In genomic region chr9:124053532-124053931, GRCm38 (mm10) we compare ENCODE assay signal across 22 mouse cellular contexts. TPM values are rescaled to one million over a fixed set of nuclear protein-coding genes. Genes with fewer than 3 reads are reported as not detected.
DNase-seq lines count a peak whose midpoint lies in the region; ATAC-seq and TF ChIP-seq lines count a peak whose summit lies in the region.
"Had no signal": no experiment of that assay in that cellular context is flagged by ENCODE, and none has a peak within 500 bp of the region (broad histone marks: within the 10 kb centered on the region; RNA-seq: fewer than 3 reads in every experiment).

No protein-coding gene starts in this region.

- no peak overlapping the region for H3K4me3 ChIP-seq in kidney, adult 2 months (ENCODE audit: insufficient read depth, low read depth, low read length)
- no peak overlapping the region for H3K4me3 ChIP-seq in lung, embryonic 16.5 days (ENCODE audit: low read length)
- H3K4me3 ChIP-seq: embryonic facial prominence, embryonic 13.5 days; heart, embryonic 10.5 days; limb, embryonic 12.5 days; midbrain, embryonic 13.5 days; neural tube, embryonic 13.5 days had no signal

- H3K9ac ChIP-seq in lung, embryonic 16.5 days (ENCODE audit: low read length): no peak overlapping the region
- H3K9ac ChIP-seq: embryonic facial prominence, embryonic 13.5 days; hindbrain, embryonic 14.5 days; limb, embryonic 12.5 days; midbrain, embryonic 13.5 days; neural tube, embryonic 13.5 days had no signal

- no peak for TF ChIP-seq CTCF in kidney, adult 2 months (conservative IDR thresholded peaks at IDR 0.05; ENCODE audit: insufficient read depth, insufficient read length, low read depth, low read length)

- ATAC-seq in lung, embryonic 16.5 days (ENCODE audit: low read depth): peak; percentile 56; the same call in 1 of the 2 replicates
- ATAC-seq: forebrain, embryonic 14.5 days; midbrain, embryonic 13.5 days had no signal

- no peak for TF ChIP-seq POLR2A in kidney, adult 2 months (IDR thresholded peaks at IDR 0.05; ENCODE audit: low read depth, low read length)

- no peaks in the 10 kb centered on the region for H3K36me3 ChIP-seq in kidney, adult 2 months (ENCODE audit: control insufficient read depth, insufficient read depth, low read length)
- no peaks in the 10 kb centered on the region for H3K36me3 ChIP-seq in lung, embryonic 16.5 days (ENCODE audit: control insufficient read depth, insufficient read depth, low read length)
- H3K36me3 ChIP-seq: embryonic facial prominence, embryonic 13.5 days; heart, embryonic 10.5 days; limb, embryonic 12.5 days; midbrain, embryonic 13.5 days; neural tube, embryonic 13.5 days had no signal

- H3K9me3 ChIP-seq in lung, embryonic 16.5 days (ENCODE audit: control insufficient read depth, low read length): no peaks in the 10 kb centered on the region
- H3K9me3 ChIP-seq: embryonic facial prominence, embryonic 13.5 days; heart, embryonic 10.5 days; limb, embryonic 12.5 days; midbrain, embryonic 13.5 days; neural tube, embryonic 13.5 days had no signal

- no peaks in the 10 kb centered on the region for H3K27me3 ChIP-seq in kidney, adult 2 months (replicated peaks; ENCODE audit: control insufficient read depth, insufficient read depth, low read length)
- no peaks in the 10 kb centered on the region for H3K27me3 ChIP-seq in lung, embryonic 16.5 days (ENCODE audit: control insufficient read depth, insufficient read depth, low read depth, low read length)
- H3K27me3 ChIP-seq: CH12.LX; embryonic facial prominence, embryonic 13.5 days; limb, embryonic 12.5 days; midbrain, embryonic 13.5 days; neural tube, embryonic 13.5 days had no signal

- H3K27ac ChIP-seq in kidney, adult 2 months (ENCODE audit: insufficient read depth, low read depth, low read length): no peak overlapping the region
- H3K27ac ChIP-seq in lung, embryonic 16.5 days (ENCODE audit: low read length): no peak overlapping the region
- H3K27ac ChIP-seq: embryonic facial prominence, embryonic 13.5 days; heart, embryonic 10.5 days; hindbrain, embryonic 14.5 days; limb, embryonic 12.5 days; midbrain, embryonic 13.5 days; neural tube, embryonic 13.5 days had no signal

- 52% methylated on average over 2 of the region's 2 CpGs for WGBS in kidney, adult 2 months
- WGBS in lung, embryonic 16.5 days: 25% methylated on average over 2 of the region's 2 CpGs

- no peak overlapping the region for H3K4me2 ChIP-seq in lung, embryonic 16.5 days (ENCODE audit: low read depth, low read length)
- H3K4me2 ChIP-seq: embryonic facial prominence, embryonic 13.5 days; hindbrain, embryonic 14.5 days; limb, embryonic 12.5 days; midbrain, embryonic 13.5 days; neural tube, embryonic 13.5 days had no signal

- peak; percentile 8 for DNase-seq in kidney, adult 2 months
- DNase-seq in kidney, adult 9 months: no peak
- no peak for DNase-seq in lung, postnatal 14 days
- DNase-seq in lung, postnatal 36 days: peak; percentile 22
- no peak for DNase-seq in cerebellum, adult 18-20 months
- DNase-seq in left cerebral cortex, adult 9 months (ENCODE audit: low spot score in 2 of 2): no peak
- DNase-seq: cerebellum, postnatal 10 days; gastrocnemius, postnatal 14 days; right cerebral cortex, adult 18-20 months; thymus, postnatal 25 days had no signal

- no peaks in the 10 kb centered on the region for H3K4me1 ChIP-seq in kidney, adult 2 months (ENCODE audit: control insufficient read depth, insufficient read depth, low read length)
- 0 out of 2 replicates have a peak, but pooled peaks cover 6% of the 10 kb centered on the region for H3K4me1 ChIP-seq in lung, embryonic 16.5 days (replicated peaks; ENCODE audit: control insufficient read depth, insufficient read depth, low read length)
- H3K4me1 ChIP-seq: embryonic facial prominence, embryonic 13.5 days; heart, embryonic 10.5 days; limb, embryonic 12.5 days; midbrain, embryonic 13.5 days; neural tube, embryonic 13.5 days had no signal

RNA-seq across cellular contexts. Expression of gene Ccr3, which starts 31.8 kb away (rescaled TPM):
- polyA plus RNA-seq in kidney, adult 2 months (2012; rRNA removed): 0.11 TPM in 1 of 2 replicates, not detected in the other
- polyA plus RNA-seq in lung, embryonic 16.5 days (2015; fragmentation: Nextera tagmentation; extraction: Ambion mirVana): 0.08 and 0.10 TPM in 2 replicates
- polyA plus RNA-seq: forebrain, embryonic 14.5 days; heart, postnatal 0 days; hindbrain, embryonic 14.5 days; intestine, embryonic 14.5 days; kidney, embryonic 14.5 days; limb, embryonic 12.5 days; midbrain, embryonic 13.5 days; neural tube, embryonic 13.5 days had no signal

RNA-seq across cellular contexts. Expression of gene Ccr2, which starts 48.2 kb away (rescaled TPM):
- polyA plus RNA-seq in kidney, adult 2 months (2012; rRNA removed): 1.4 and 2.1 TPM in 2 replicates
- 8.1 and 9.4 TPM in 2 replicates for polyA plus RNA-seq in lung, embryonic 16.5 days (2015; fragmentation: Nextera tagmentation; extraction: Ambion mirVana)

Comparison
In these comparisons a context has a peak if more than half of its experiments do, and no peak if none do; other contexts are left out.
1. DNase-seq: peak in kidney, adult 2 months (single experiment) and lung, postnatal 36 days (single experiment); none in kidney, adult 9 months (single experiment), lung, postnatal 14 days (single experiment), cerebellum, adult 18-20 months (0 of 2) and left cerebral cortex, adult 9 months (0 of 2).